Mouse (Mus musculus) liver, adult 2 months (tissue): ENCODE results near the gene Crlf3. TPM values are rescaled to one million over a fixed set of nuclear protein-coding genes. Genes with fewer than 3 reads are reported as not detected.

Experiments used
- DNase-seq: peaks from one replicate; pipeline ENCODE4 v3.0.0-alpha.2; 2011; ENCODE audit warnings: low read depth, low spot score; ENCODE audit errors: extremely low read depth
- H3K27ac ChIP-seq: fragments of 200-500 bp; replicated peaks from 2 replicates; pipeline ENCODE4 v1.5.1; 2012; ENCODE audit warnings: low read depth, mild to moderate bottlenecking, control low read depth, inconsistent platforms, low read length; ENCODE audit not compliant: insufficient read depth
- H3K27me3 ChIP-seq: fragments of 200-500 bp; 2 replicates; pipeline ENCODE4 v1.6.1; 2012; ENCODE audit warnings: mild to moderate bottlenecking, moderate library complexity, low read length, inconsistent platforms; ENCODE audit not compliant: control insufficient read depth, insufficient read depth
- H3K36me3 ChIP-seq: fragments of 200-500 bp; 2 replicates; pipeline ENCODE4 v1.6.1; 2012; ENCODE audit warnings: low read length, inconsistent platforms; ENCODE audit not compliant: control insufficient read depth, insufficient read depth
- H3K4me1 ChIP-seq: fragments of 200-500 bp; 2 replicates; pipeline ENCODE4 v1.6.1; 2011; ENCODE audit warnings: low read length; ENCODE audit not compliant: control insufficient read depth, insufficient read depth
- H3K4me3 ChIP-seq: fragments of 200-500 bp; 2 replicates; pipeline ENCODE4 v1.5.1; 2011; ENCODE audit warnings: low read depth, mild to moderate bottlenecking, control low read depth, low read length, moderate library complexity; ENCODE audit not compliant: insufficient read depth
- H3K79me2 ChIP-seq: fragments of 200-500 bp; 2 replicates; pipeline ENCODE4 v1.6.1; 2012; ENCODE audit warnings: inconsistent platforms, mild to moderate bottlenecking, low read length, moderate library complexity; ENCODE audit not compliant: control insufficient read depth, insufficient read depth
- H3K9ac ChIP-seq: fragments of 200-500 bp; 2 replicates; pipeline ENCODE4 v1.6.1; 2012; ENCODE audit warnings: low read depth, mild to moderate bottlenecking, control low read depth, inconsistent platforms, low read length
- CTCF ChIP-seq: fragments of 200-500 bp; IDR thresholded peaks from 2 replicates; pipeline ENCODE4 v1.5.1; 2011; ENCODE audit warnings: low read depth, low read length, control low read depth
- POLR2A ChIP-seq: fragments of 200-500 bp; IDR thresholded peaks from 2 replicates; pipeline ENCODE4 v1.6.1; 2011; ENCODE audit warnings: low read length, control low read depth; ENCODE audit not compliant: insufficient read depth; ENCODE audit errors: extremely low read depth
- WGBS: fragments of 180-500 bp; shearing (Covaris S2); methylation state at CpG from one replicate; pipeline ENCODE4 v1.1.7; 2018; 5-methylcytosine and 5-hydroxymethylcytosine counted together
- polyA plus RNA-seq: library from polyadenylated mRNA; depleted of rRNA; stranded (reverse); fragments of >200 nt; gene quantifications from 2 replicates; pipeline ENCODE4 v1.2.3, GENCODE M21; 2012
- total RNA-seq: library from RNA; depleted of rRNA; stranded (reverse); fragments of >200 nt; gene quantifications from 2 replicates; pipeline ENCODE4 v1.2.3, GENCODE M21; 2014

Crlf3 gene
- total and polyA plus RNA-seq, 2 experiments = 4.1 to 10.4 TPM

DNA sequence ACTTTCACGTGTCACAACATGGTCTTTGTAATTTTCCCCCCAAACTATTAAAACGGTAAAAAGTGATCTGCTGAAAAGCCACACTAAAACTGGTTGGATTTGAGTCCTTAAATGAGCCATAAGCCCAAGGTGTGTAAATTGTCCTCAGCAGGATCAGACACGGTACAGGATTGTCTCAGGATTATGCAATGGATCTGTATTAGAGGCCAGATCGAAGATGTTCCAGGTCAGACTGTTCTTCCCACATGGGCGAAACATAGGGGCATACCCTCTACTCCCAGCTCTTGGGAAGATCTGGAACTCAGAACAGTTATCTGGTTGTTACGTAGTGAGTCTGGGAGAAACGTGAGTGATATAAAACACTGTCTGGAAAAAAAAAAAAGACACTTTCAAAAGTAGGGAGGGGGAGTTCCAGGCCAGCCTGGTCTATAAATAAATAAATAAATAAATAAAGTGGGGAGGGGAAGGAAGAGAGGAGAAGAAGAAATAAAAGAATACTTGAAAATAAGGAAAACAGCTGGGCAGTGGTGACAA is 1.1 kb upstream of the Crlf3 start:
- peak; percentile 61 for DNase-seq
- Histone ChIP-seq H3K4me3 (no peak overlapping the region), H3K36me3 (no peaks in the 10 kb centered on the region), H3K27me3 (no peaks in the 10 kb centered on the region), H3K4me1 (peaks cover 13% of the 10 kb centered on the region), H3K9ac (no peak overlapping the region), H3K27ac (no peak overlapping the region), H3K79me2 (peaks cover 3% of the 10 kb centered on the region; the same call in 1 of the 2 replicates)
- no peak for TF ChIP-seq CTCF
- no peak for TF ChIP-seq POLR2A
- WGBS = 58% methylated on average over 7 of the region's 7 CpGs

- peak overlapping the region; percentile 68 for H3K27ac ChIP-seq
- WGBS = 2% methylated on average over 32 of the region's 32 CpGs
- peaks cover 3% of the 10 kb centered on the region; the same call in 1 of the 2 replicates for H3K79me2 ChIP-seq
- peak overlapping the region; percentile 83 for H3K4me3 ChIP-seq
- no peaks in the 10 kb centered on the region for H3K36me3 ChIP-seq
- peak; percentile 22 for DNase-seq
- TF ChIP-seq CTCF (no peak), POLR2A (no peak)
- H3K4me1 ChIP-seq = peaks cover 9% of the 10 kb centered on the region
- H3K27me3 ChIP-seq = no peaks in the 10 kb centered on the region
- peak overlapping the region; percentile 93 for H3K9ac ChIP-seq
Measured at GRCm38 (mm10) chr11:80080381-80080825, 388 bp downstream of the Crlf3 start.

DNA sequence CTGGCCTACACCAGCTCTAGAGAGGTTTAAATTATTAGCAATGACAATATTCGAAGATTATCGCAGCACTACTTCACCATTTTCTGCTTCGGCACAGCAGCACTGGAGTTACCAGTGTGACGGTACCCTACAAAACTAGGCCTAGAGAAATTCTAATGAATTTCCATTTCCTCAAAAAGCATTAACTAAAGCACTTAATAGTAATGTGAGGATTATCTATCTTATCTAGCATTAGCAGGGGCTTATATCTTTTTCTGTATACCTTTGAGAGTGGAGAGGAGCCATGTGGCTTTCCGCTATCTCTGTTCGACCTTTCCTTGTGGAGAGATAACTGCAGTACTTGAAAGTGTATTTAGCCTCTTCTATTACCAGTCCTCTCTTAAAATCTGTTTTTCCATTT is 1.0 kb downstream of the Crlf3 start:
- Histone ChIP-seq H3K9ac (no peak overlapping the region; the same call in 1 of the 2 replicates), H3K27ac (no peak overlapping the region), H3K79me2 (peaks cover 3% of the 10 kb centered on the region; the same call in 1 of the 2 replicates), H3K4me1 (peaks cover 8% of the 10 kb centered on the region), H3K27me3 (no peaks in the 10 kb centered on the region), H3K36me3 (no peaks in the 10 kb centered on the region), H3K4me3 (peak overlapping the region; percentile 83; the same call in 1 of the 2 replicates)
- no peak for TF ChIP-seq POLR2A
- TF ChIP-seq CTCF = no peak
- 77% methylated on average over 6 of the region's 6 CpGs for WGBS
- no peak for DNase-seq

- H3K27ac ChIP-seq = no peak overlapping the region
- peaks cover 8% of the 10 kb centered on the region for H3K4me1 ChIP-seq
- H3K4me3 ChIP-seq = no peak overlapping the region
- no peak for TF ChIP-seq POLR2A
- TF ChIP-seq CTCF = no peak
- peaks cover 3% of the 10 kb centered on the region; the same call in 1 of the 2 replicates for H3K79me2 ChIP-seq
- H3K9ac ChIP-seq = no peak overlapping the region
- 68% methylated on average over 1 of the region's 1 CpGs for WGBS
- no peak for DNase-seq
- no peaks in the 10 kb centered on the region for H3K27me3 ChIP-seq
- no peaks in the 10 kb centered on the region for H3K36me3 ChIP-seq
Measured at GRCm38 (mm10) chr11:80078831-80079230, 2.0 kb downstream of the Crlf3 start.

GRCm38 (mm10) chr11:80077784-80078545 is 2.8 kb downstream of the Crlf3 start:
- H3K4me1 ChIP-seq = peaks cover 8% of the 10 kb centered on the region
- TF ChIP-seq CTCF (no peak), POLR2A (no peak)
- WGBS = 83% methylated on average over 13 of the region's 14 CpGs

More at GRCm38 (mm10) chr11:80077784-80078545, 2.8 kb downstream of the Crlf3 start:
- no peak overlapping the region for H3K9ac ChIP-seq
- H3K27me3 ChIP-seq = no peaks in the 10 kb centered on the region
- H3K79me2 ChIP-seq = peaks cover 3% of the 10 kb centered on the region; the same call in 1 of the 2 replicates
- no peaks in the 10 kb centered on the region for H3K36me3 ChIP-seq
- H3K4me3 ChIP-seq = no peak overlapping the region
- DNase-seq = no peak
- H3K27ac ChIP-seq = no peak overlapping the region
